Mouse (Mus musculus): ENCODE measurements at regions not wholly inside any gene's neighbourhood (a gene's known extent, or its start where the extent isn't known, plus 50 kb on each side); places are given as distances from the start of the nearest gene placed in this dataset.
"Not testable (repeated sequence)": the region's sequence is repeated elsewhere in the genome, so short reads cannot be mapped to it uniquely, and the experiment has no call there.

DNA sequence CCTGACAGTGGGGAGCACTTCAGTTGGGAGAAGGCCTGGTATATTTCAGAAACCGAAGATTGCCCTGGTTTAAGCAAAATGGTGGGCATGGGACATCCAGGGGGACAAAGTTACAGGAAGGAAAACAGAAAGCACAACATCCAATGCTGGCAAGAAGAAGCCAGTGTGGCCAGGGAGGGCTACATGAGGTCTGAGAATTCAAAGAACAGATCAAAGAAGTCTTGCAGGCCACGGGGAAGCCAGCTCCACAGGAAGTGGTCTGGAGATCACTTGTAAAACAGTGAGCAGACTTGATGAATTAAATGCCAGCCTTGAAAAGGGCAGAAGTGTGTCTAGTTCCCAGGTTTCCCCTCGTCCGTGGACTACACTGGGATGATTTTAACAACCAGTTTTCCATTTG, 120.4 kb upstream of the Mad2l1 start:
- Histone ChIP-seq H3K4me3 (no peak overlapping the region), H3K9me3 (no peaks in the 10 kb centered on the region), H3K4me1 (replicated peaks) (peaks cover 5% of the 10 kb centered on the region), H3K27me3 (no peaks in the 10 kb centered on the region), H3K4me2 (no peak overlapping the region), H3K27ac (replicated peaks) (no peak overlapping the region), H3K36me3 (no peaks in the 10 kb centered on the region), H3K9ac (no peak overlapping the region)
- no peak for ATAC-seq (ENCODE audit: low read depth)
- 46% methylated on average over 4 of the region's 4 CpGs for WGBS

- ATAC-seq (ENCODE audit: low read depth) = no peak
- no peak overlapping the region for H3K4me3 ChIP-seq
- WGBS = 10% methylated on average over 7 of the region's 7 CpGs
- H3K9me3 ChIP-seq = no peaks in the 10 kb centered on the region
- peaks cover 10% of the 10 kb centered on the region for H3K4me1 ChIP-seq (replicated peaks)
- no peak overlapping the region for H3K4me2 ChIP-seq
- H3K27ac ChIP-seq (replicated peaks) = 0 out of 2 replicates have a peak overlapping the region, but pooled peaks have one; percentile 18
- H3K36me3 ChIP-seq = no peaks in the 10 kb centered on the region
- H3K9ac ChIP-seq = no peak overlapping the region
- H3K27me3 ChIP-seq = no peaks in the 10 kb centered on the region
Measured at GRCm38 (mm10) chr6:66419452-66420041, 115.6 kb upstream of the Mad2l1 start.

DNA sequence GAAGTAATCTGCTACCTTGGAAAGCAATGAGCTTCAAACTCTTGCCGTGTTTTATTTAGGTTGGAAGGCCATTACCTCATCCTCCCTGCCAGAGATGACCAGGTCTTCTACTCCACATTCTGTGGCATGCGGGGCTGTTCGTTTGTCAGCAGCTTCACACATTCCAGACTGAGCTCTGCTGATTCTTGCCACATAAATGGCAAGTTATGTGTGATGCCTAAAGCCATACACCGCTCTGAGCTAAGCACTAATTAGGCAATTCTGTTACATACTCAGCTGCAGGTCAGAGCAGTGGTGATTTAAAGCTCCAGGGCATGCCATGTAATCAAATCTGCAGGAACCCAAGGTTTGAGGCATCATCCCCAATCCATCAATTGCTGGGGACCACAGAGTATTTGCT, 106.8 kb upstream of the Mad2l1 start:
- no peaks in the 10 kb centered on the region for H3K36me3 ChIP-seq
- H3K27ac ChIP-seq (replicated peaks) = no peak overlapping the region
- H3K4me2 ChIP-seq = no peak overlapping the region
- no peaks in the 10 kb centered on the region for H3K27me3 ChIP-seq
- WGBS = 57% methylated on average over 4 of the region's 4 CpGs
- H3K9me3 ChIP-seq = peaks cover 11% of the 10 kb centered on the region
- no peak overlapping the region for H3K9ac ChIP-seq
- no peaks in the 10 kb centered on the region for H3K4me1 ChIP-seq (replicated peaks)
- ATAC-seq (ENCODE audit: low read depth) = no peak
- H3K4me3 ChIP-seq = no peak overlapping the region

GRCm38 (mm10) chr6:66450408-66450807, 84.8 kb upstream of the Mad2l1 start:
- ATAC-seq (ENCODE audit: low read depth); H3K27ac ChIP-seq (replicated peaks); H3K9me3 ChIP-seq; H3K36me3 ChIP-seq; H3K4me1 ChIP-seq (replicated peaks); H3K27me3 ChIP-seq; H3K4me2 ChIP-seq; H3K4me3 ChIP-seq; H3K9ac ChIP-seq: not testable (repeated sequence)

- Histone ChIP-seq H3K4me1 (replicated peaks) (peaks cover 6% of the 10 kb centered on the region; the same call in 1 of the 2 replicates), H3K4me2 (no peak overlapping the region), H3K27me3 (no peaks in the 10 kb centered on the region), H3K9ac (no peak overlapping the region), H3K36me3 (no peaks in the 10 kb centered on the region), H3K4me3 (no peak overlapping the region), H3K27ac (replicated peaks) (peak overlapping the region; percentile 71), H3K9me3 (no peaks in the 10 kb centered on the region)
- no peak for ATAC-seq (ENCODE audit: low read depth)
- WGBS = 22% methylated on average over 3 of the region's 3 CpGs
Measured at GRCm38 (mm10) chr6:66458172-66458571, 77.0 kb upstream of the Mad2l1 start.

DNA sequence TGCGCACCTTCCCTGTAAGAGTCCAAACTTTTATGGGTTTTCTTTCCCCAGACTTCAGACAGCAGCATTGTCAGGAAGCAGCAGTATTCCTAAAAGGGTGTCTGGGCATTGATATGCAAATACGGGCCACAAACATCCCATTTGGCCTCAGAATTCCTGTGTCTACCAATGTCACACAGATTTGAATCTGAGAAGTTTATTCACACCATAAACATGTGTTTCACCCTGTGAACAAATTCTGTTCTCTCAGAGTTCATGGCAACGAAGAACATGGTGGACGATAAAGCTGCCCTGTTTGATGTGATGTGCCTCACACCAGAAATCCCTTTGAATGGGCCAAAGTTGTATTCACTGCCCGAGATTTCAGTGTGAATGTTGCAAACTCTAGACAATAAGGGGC, 70.7 kb upstream of the Mad2l1 start:
- 0 out of 2 replicates have a peak overlapping the region, but pooled peaks have one; percentile 33 for H3K27ac ChIP-seq (replicated peaks)
- no peaks in the 10 kb centered on the region for H3K36me3 ChIP-seq
- H3K9me3 ChIP-seq = no peaks in the 10 kb centered on the region
- no peaks in the 10 kb centered on the region; the same call in 1 of the 2 replicates for H3K4me1 ChIP-seq (replicated peaks)
- 21% methylated on average over 4 of the region's 5 CpGs for WGBS
- H3K4me2 ChIP-seq = no peak overlapping the region
- no peak overlapping the region for H3K9ac ChIP-seq
- no peaks in the 10 kb centered on the region for H3K27me3 ChIP-seq
- peak; percentile 56 for ATAC-seq (ENCODE audit: low read depth)
- H3K4me3 ChIP-seq = no peak overlapping the region

DNA sequence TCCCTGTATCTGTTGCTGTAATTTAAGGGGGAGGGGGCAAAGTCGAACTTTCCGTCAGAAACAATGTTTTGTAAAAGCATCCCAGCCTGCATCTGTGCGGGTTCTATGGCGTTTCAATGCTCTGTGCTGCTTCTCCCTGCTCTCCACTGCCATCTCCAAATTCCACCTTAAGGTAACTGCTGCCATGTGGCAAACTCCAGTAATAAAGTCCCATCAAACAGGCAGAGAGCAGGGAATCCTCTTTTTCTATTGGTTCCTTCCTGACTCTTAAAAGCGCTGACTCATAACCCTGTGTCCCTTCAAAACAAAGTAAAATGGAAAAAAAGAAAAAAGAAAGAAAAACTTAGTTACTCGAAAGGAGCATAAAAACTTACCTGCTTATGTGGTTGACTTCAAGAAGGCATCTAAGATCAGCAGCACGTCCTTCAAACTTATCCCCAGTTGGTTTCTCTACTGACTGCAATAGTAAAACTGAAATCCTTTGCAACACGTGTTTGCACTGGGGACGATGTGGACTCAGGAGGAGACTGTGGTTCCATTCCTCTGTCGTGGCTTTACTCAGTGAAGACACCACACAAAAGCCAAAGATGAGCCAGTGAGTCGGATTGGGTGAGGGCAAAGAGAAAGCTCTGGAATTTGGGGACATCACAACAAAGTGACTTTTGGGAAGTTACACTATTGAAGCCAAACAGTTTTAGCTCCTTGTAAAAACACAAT, 69.9 kb upstream of the Mad2l1 start:
- H3K4me2 ChIP-seq = no peak overlapping the region
- WGBS = 43% methylated on average over 11 of the region's 11 CpGs
- no peak overlapping the region for H3K4me3 ChIP-seq
- peak overlapping the region; percentile 33; the same call in 1 of the 2 replicates for H3K27ac ChIP-seq (replicated peaks)
- no peak overlapping the region for H3K9ac ChIP-seq
- ATAC-seq (ENCODE audit: low read depth) = peak; percentile 27; the same call in 1 of the 2 replicates
- H3K9me3 ChIP-seq = no peaks in the 10 kb centered on the region
- H3K27me3 ChIP-seq = no peaks in the 10 kb centered on the region
- H3K4me1 ChIP-seq (replicated peaks) = no peaks in the 10 kb centered on the region; the same call in 1 of the 2 replicates
- H3K36me3 ChIP-seq = no peaks in the 10 kb centered on the region

DNA sequence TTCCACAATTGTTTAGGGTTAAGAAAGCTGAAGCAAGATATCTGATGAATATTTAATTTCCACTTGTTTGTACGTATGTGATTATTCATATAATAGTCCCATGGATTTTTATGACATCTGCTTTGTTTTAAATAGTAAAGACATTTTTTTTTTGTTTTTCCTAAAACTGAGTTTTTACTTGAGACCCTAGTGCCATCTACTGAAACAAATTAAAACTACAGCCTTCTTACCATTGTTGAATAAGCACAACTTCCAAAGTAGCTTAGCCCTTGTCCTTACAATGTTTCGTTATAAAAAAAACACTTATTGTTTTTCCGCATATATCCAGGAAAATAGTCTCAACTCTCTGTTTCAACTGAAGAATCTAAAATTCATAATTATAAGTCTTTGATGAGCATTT, 68.4 kb upstream of the Mad2l1 start:
- WGBS = 38% methylated on average over 3 of the region's 3 CpGs

DNA sequence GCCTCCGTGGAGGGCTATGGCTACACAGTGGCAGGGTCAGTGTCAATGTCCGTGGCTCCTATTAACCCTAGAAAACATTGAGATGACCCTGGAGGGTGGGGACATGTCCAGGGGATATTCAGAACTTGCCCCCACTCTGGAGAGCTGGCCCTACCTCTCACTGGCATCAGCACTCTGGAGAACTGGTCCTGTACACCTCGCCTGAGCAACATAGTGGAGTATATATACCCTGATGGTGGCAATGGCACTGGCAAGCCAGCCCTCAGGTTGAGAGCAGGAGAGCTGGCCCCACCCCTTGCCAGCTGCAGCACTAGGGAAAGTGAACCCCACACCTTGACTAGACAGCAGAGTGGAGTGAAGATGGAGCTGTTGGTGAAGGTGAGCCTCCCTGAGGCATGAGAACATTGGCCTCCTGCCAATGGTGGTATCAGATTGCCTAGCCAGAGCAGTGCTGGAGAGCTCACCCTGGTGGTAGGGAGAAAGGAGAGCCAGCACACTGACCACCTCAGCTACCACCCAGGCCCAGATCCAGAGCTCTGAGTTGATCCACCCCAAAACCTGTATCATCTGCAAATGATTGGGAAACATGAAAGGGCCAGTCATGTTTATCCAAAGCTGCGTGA, 64.5 kb upstream of the Mad2l1 start:
- 89% methylated on average over 4 of the region's 4 CpGs for WGBS
- H3K9me3 ChIP-seq = no peaks in the 10 kb centered on the region
- no peak overlapping the region for H3K27ac ChIP-seq (replicated peaks)
- no peaks in the 10 kb centered on the region for H3K36me3 ChIP-seq
- no peaks in the 10 kb centered on the region for H3K27me3 ChIP-seq
- H3K9ac ChIP-seq = no peak overlapping the region
- H3K4me1 ChIP-seq (replicated peaks) = no peaks in the 10 kb centered on the region
- no peak; the same call in 1 of the 2 replicates for ATAC-seq (ENCODE audit: low read depth)
- no peak overlapping the region for H3K4me3 ChIP-seq
- no peak overlapping the region for H3K4me2 ChIP-seq

More for the DNA sequence above, 68.4 kb upstream of the Mad2l1 start:
- H3K27ac ChIP-seq (replicated peaks) = no peak overlapping the region
- H3K36me3 ChIP-seq = no peaks in the 10 kb centered on the region
- no peak overlapping the region for H3K9ac ChIP-seq
- no peak for ATAC-seq (ENCODE audit: low read depth)
- H3K27me3 ChIP-seq = no peaks in the 10 kb centered on the region
- H3K9me3 ChIP-seq = no peaks in the 10 kb centered on the region
- no peak overlapping the region for H3K4me2 ChIP-seq
- H3K4me1 ChIP-seq (replicated peaks) = no peaks in the 10 kb centered on the region; the same call in 1 of the 2 replicates
- no peak overlapping the region for H3K4me3 ChIP-seq

GRCm38 (mm10) chr6:66471786-66472185, 63.4 kb upstream of the Mad2l1 start:
- no peak overlapping the region for H3K4me3 ChIP-seq
- H3K36me3 ChIP-seq = no peaks in the 10 kb centered on the region
- ATAC-seq (ENCODE audit: low read depth) = no peak
- 81% methylated on average over 3 of the region's 3 CpGs for WGBS
- H3K9ac ChIP-seq = no peak overlapping the region
- H3K4me1 ChIP-seq (replicated peaks) = no peaks in the 10 kb centered on the region
- no peaks in the 10 kb centered on the region for H3K9me3 ChIP-seq
- H3K27me3 ChIP-seq = no peaks in the 10 kb centered on the region
- no peak overlapping the region for H3K27ac ChIP-seq (replicated peaks)
- no peak overlapping the region for H3K4me2 ChIP-seq

- Histone ChIP-seq H3K4me1 (replicated peaks) (no peaks in the 10 kb centered on the region), H3K9me3 (no peaks in the 10 kb centered on the region), H3K36me3 (no peaks in the 10 kb centered on the region), H3K4me3 (no peak overlapping the region), H3K9ac (no peak overlapping the region), H3K27me3 (no peaks in the 10 kb centered on the region), H3K27ac (replicated peaks) (no peak overlapping the region), H3K4me2 (no peak overlapping the region)
- 86% methylated on average over 4 of the region's 4 CpGs for WGBS
- ATAC-seq (ENCODE audit: low read depth) = no peak
Measured at GRCm38 (mm10) chr6:66472697-66473096, 62.5 kb upstream of the Mad2l1 start.

DNA sequence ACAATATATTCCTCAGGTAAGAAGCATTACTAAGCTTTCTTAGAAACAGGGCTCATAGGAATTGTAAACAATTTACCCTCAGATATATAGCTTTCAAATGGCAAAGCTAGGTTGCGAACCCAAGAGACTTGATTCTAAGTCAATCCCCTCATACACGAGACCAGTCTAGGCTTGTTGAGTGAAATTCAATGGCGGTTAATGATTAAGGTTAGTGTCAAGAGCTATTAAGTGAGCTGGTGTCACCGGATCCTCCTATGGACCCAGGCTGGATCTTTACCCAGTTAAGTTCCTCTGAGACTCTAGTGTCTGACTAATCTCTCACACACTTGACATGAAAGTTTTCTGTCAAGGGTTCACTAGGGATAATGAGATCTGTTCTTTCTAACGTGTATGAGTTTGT, 57.6 kb upstream of the Mad2l1 start:
- Histone ChIP-seq H3K4me3 (no peak overlapping the region), H3K36me3 (no peaks in the 10 kb centered on the region), H3K27me3 (no peaks in the 10 kb centered on the region), H3K4me1 (replicated peaks) (no peaks in the 10 kb centered on the region), H3K27ac (replicated peaks) (no peak overlapping the region), H3K4me2 (no peak overlapping the region), H3K9me3 (no peaks in the 10 kb centered on the region), H3K9ac (no peak overlapping the region)
- no peak for ATAC-seq (ENCODE audit: low read depth)
- 70% methylated on average over 5 of the region's 5 CpGs for WGBS
